Mouse (Mus musculus): ENCODE measurements around the gene Dnajc16. TPM values are rescaled to one million over a fixed set of nuclear protein-coding genes. Genes with fewer than 3 reads are reported as not detected.

The Dnajc16 gene
- total RNA-seq, 2 experiments from 2014 or later, result 17.6 to 18.0 TPM

GRCm38 (mm10) chr4:141734446-141735205 lies 56.1 kb downstream of the Dnajc16 start:
- intact Hi-C loops (cut with DNase I), result no loop called here
- DNase-seq, result peak; percentile 91

- no peak for DNase-seq
- intact Hi-C loops (cut with DNase I), result no loop called here
Measured at GRCm38 (mm10) chr4:141731766-141732165, 59.0 kb downstream of the Dnajc16 start.

- intact Hi-C loops (cut with DNase I), result no loop called here
- no peak for DNase-seq
Measured at GRCm38 (mm10) chr4:141730401-141730800, 60.3 kb downstream of the Dnajc16 start.

- DNase-seq, result no peak
- intact Hi-C loops (cut with DNase I), result no loop called here
Measured at GRCm38 (mm10) chr4:141729266-141729665, 61.5 kb downstream of the Dnajc16 start.

GRCm38 (mm10) chr4:141725738-141726137 lies 65.0 kb downstream of the Dnajc16 start:
- no peak for DNase-seq
- intact Hi-C loops (cut with DNase I), result loop anchor here (2.0 kb wide), 1 partner anchor 65 kb away; the partner anchor contains the start of gene Dnajc16

- intact Hi-C loops (cut with DNase I), result loop anchor here (2.0 kb wide), 1 partner anchor 66 kb away; the partner anchor contains the start of gene Dnajc16
Measured at GRCm38 (mm10) chr4:141725277-141725676, 65.5 kb downstream of the Dnajc16 start.

GRCm38 (mm10) chr4:141724594-141724993 lies 66.1 kb downstream of the Dnajc16 start:
- intact Hi-C loops (cut with DNase I), result loop anchor here (2.0 kb wide), 1 partner anchor 66 kb away; the partner anchor contains the start of gene Dnajc16
- DNase-seq, result no peak

More at GRCm38 (mm10) chr4:141725277-141725676, 65.5 kb downstream of the Dnajc16 start:
- DNase-seq, result no peak

- intact Hi-C loops (cut with DNase I), result loop anchor here (2.0 kb wide), 1 partner anchor 67 kb away; the partner anchor contains the start of gene Dnajc16
- DNase-seq, result no peak
Measured at GRCm38 (mm10) chr4:141723673-141724068, 67.1 kb downstream of the Dnajc16 start.

- intact Hi-C loops (cut with DNase I), result no loop called here
- DNase-seq, result peak; percentile 93 to 95
Measured at GRCm38 (mm10) chr4:141722731-141723672, 67.7 kb downstream of the Dnajc16 start, which contains the start of gene Ddi2. Ddi2 (minus strand) TSS chr4:141723419.

- no peak for DNase-seq
- intact Hi-C loops (cut with DNase I), result no loop called here
Measured at GRCm38 (mm10) chr4:141721961-141722360, 68.8 kb downstream of the Dnajc16 start.

GRCm38 (mm10) chr4:141720761-141721523 lies 69.8 kb downstream of the Dnajc16 start:
- no peak for DNase-seq
- intact Hi-C loops (cut with DNase I), result no loop called here

- intact Hi-C loops (cut with DNase I), result loop anchor here (2.0 kb wide), 1 partner anchor 55 kb away; the partner anchor contains the start of gene Plekhm2
- no peak for DNase-seq
Measured at GRCm38 (mm10) chr4:141719304-141719703, 71.4 kb downstream of the Dnajc16 start.

GRCm38 (mm10) chr4:141717633-141718032 lies 73.1 kb downstream of the Dnajc16 start:
- intact Hi-C loops (cut with DNase I), result loop anchor here (2.0 kb wide), 2 partner anchors 49 to 53 kb away; partner anchors contain the start of gene Plekhm2
- no peak for DNase-seq

- intact Hi-C loops (cut with DNase I), result no loop called here
- no peak for DNase-seq
Measured at GRCm38 (mm10) chr4:141715027-141715426, 75.7 kb downstream of the Dnajc16 start.

GRCm38 (mm10) chr4:141713598-141714142 lies 77.1 kb downstream of the Dnajc16 start:
- no peak for DNase-seq
- intact Hi-C loops (cut with DNase I), result no loop called here

- no peak for DNase-seq
- intact Hi-C loops (cut with DNase I), result no loop called here
Measured at GRCm38 (mm10) chr4:141711250-141711649, 79.5 kb downstream of the Dnajc16 start.

Measured in heart, postnatal 10 days (tissue).